Mouse (Mus musculus): ENCODE measurements around the gene Dnajc4. TPM values are rescaled to one million over a fixed set of nuclear protein-coding genes. Genes with fewer than 3 reads are reported as not detected.

The Dnajc4 gene
- total RNA-seq, 2 experiments from 2014 or later: 24.7 to 27.9 TPM

DNA sequence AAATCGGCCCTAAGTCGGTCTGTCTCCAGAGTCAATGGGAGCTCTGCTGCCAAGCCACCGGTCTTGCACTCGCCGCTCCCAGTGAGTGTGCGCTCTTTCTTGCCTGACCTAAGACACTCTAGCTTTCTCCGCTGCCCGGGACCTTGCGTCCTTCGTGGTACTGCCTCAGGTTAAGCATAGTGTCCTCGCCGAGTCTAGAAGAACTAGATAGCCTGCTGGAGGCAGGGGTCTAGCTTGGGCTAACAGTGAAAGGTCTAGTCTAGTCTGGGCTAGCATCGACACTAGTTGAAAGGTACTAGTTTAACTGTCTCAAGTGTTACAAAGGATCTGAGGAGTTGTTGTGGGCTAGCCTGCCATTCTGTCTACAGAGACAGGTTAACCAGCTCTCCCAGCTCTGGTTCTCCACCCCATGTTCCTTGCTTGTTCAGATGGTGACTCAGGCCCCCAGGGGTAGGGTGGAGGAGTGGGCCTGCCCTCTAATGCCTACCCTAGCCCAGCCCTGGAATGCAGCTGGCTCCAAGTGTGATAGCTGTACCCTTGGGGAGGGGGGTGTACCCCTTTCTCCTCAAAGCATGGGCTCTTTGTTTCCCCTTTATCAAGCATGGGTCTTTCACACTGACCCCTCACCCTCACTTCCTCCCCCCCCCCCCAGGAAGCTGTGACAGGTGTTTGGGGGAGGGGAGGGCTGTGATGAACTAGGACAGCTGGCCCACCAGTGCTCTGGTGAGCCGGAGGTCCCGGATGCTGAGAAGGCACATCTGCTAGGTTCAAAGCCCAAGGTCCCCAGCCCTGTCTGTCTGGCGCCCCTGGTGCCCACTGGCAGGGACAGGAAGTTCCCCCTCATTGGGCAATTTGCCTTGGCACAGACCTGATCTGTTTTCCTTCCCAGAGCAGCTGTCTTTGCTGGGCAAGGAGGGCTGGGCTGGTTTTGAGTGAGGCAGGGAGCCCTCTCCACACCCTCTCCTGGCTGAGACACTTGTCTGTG, 16.5 kb downstream of the Dnajc4 start, which contains the start of gene Plcb3:
Plcb3 (minus strand) TSS at position 934 of the 985 bp plus-strand sequence.
- peak in 1 of 2 experiments; percentile 63 for DNase-seq (ENCODE audit: low spot score in 2 of 2)

- peak; percentile 63 to 80 for DNase-seq (ENCODE audit: low spot score in 2 of 2)
Observed at GRCm38 (mm10) chr19:6974211-6975205, 17.9 kb downstream of the Dnajc4 start, which contains the start of gene Ppp1r14b. Gene Ppp1r14b (plus strand): TSS chr19:6974968.

GRCm38 (mm10) chr19:6973581-6974190, 18.7 kb downstream of the Dnajc4 start:
- no peak for DNase-seq (ENCODE audit: low spot score in 2 of 2)

GRCm38 (mm10) chr19:6972247-6972917, 20.0 kb downstream of the Dnajc4 start:
- DNase-seq (ENCODE audit: low spot score in 2 of 2): no peak

DNA sequence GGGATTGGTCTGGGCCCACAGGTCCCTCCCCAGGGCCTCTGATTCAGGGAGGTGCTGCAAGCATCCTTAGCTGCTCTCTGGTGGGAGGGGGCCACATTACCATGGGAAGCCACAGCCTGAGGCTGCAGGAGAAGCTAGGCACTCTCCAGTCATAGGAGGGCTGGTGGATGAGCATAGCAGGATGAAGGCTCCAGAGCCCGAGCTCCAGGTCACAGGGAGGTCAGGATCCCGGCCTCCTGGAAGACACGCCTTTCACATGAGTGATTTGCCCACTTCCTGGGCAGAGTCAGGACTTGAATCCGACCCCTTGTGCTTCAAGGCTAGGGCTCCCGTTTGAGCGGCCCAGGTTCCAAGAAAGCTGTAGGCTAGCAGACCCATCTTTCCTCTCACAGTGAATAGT, 20.7 kb downstream of the Dnajc4 start:
- no peak for DNase-seq (ENCODE audit: low spot score in 2 of 2)

DNA sequence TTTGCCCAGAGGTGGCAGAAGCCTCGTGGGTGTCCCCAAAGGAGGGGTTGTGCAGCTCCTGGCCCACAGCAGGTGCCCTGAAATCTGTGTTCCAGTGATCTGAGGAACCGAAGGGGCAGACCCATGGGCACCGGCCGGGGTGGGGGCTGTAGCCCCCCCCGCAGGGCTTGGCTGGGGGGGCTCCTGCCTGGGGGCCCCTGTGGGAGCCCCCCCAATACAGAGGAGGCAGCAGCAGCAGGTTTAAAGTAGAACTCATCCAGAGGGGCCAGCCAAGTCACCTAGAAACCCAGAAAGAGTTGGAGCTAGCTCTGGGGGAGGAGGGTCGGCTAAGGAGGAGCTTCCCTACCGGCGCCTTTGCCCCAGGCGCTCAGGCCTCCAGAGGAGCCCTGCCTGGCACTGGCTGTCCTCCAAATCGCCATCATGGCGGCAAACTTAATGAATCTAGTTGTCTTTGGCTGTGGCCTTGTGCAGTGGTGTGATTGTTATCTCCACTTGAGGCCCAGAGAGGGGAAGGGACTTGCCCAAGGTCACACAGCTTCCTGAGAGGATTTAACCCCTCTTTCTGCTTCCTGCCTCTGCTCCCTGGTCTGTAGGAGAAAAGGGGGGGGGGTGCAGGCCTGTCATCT, 21.8 kb downstream of the Dnajc4 start:
- no peak for DNase-seq (ENCODE audit: low spot score in 2 of 2)

DNA sequence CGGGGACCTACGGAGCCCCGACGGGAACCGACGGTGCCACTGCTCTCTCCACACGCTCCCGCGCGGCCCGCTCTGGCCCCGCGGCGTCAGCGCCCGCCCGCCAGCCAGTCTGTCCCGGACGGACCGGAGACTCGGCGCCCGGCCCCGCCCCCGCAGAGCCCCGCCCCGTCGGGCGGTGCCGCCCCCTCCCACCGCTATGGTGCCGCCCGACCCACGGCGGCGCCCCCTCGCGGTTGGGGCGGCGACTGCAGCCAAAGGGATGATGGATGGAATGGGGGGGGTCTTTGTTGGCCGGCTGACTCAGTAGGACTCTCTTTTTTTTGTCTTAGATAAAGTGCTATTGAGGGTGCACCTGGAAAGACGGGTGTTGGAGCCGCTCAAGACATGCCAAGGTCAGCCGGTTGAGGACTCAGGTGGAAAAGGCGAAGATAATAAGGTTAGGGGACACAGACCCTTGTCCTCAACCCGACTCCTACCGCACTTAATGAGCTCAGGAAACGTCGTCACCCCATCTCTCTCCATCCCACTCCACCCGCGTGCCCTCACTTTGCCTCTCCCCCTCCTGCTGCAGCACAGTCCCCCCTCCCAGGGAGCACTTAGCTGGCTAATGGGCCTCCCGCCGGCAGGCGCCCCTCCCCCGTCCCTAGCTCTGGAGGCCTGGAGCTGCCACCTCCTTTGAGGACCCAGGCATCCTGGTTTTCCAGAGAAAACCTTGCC, 22.5 kb downstream of the Dnajc4 start:
- DNase-seq (ENCODE audit: low spot score in 2 of 2): no peak

GRCm38 (mm10) chr19:6969291-6969664, 23.1 kb downstream of the Dnajc4 start:
- DNase-seq (ENCODE audit: low spot score in 2 of 2): no peak

- no peak for DNase-seq (ENCODE audit: low spot score in 2 of 2)
Observed at GRCm38 (mm10) chr19:6968491-6969271, 23.7 kb downstream of the Dnajc4 start.

DNA sequence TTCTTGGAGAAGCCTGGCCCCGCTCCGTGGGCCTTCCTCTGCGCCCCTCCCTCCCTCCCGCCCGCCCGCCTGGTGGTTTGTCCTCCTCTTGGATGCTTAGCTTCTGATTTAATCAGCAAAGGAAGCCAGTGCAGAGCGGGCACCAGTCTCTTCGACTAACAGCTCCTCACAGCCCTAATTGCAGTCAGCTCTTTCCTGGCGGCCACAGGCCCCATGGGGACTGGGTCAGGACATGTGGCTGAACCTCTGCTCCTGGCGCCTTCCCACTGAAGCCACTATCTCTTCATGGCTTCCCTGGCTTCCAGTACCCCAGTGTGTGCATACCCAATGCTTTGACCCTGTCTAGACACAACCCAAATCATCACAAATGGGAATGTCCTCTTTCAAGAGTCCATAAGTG, 35.9 kb downstream of the Dnajc4 start:
- no peak for DNase-seq (ENCODE audit: low spot score in 2 of 2)

GRCm38 (mm10) chr19:6955424-6955823, 36.9 kb downstream of the Dnajc4 start:
- no peak for DNase-seq (ENCODE audit: low spot score in 2 of 2)

DNA sequence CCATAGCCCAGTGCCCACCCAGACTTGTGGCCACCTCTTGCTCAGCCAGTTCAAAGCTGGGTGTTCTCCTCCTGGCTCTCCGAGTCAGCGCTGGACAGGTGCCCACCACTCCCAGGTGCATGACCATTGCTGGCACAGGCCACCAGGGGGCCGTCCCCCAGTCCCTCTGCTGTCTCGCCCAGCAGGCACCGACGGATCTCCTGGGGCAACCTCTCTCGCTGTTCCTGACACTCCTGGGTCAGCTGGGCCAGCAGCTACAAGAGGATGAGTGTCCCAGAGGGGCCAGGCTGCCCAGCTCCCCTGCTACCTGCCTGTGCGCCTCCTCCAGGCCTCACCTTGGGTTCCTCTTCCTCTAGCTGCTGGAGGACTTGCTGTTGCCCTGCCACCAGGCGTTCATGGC, 38.3 kb downstream of the Dnajc4 start:
- DNase-seq (ENCODE audit: low spot score in 2 of 2): no peak

DNA sequence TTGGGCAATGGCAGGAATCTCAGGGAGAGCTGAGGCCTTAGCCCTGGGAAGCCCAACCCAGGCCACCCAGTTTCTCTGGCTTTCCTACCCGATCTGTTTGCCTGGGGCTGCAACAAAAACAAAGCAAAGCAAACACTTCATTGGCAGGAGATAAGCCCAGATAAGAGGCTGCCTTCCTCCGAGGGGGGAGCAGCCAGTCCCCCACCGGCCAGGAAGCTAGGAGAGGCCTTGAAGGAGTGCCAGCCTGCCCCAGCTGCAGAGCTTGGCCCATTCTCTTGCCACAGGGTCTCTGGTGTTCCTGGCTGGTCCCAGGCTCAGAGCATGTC, 39.7 kb downstream of the Dnajc4 start:
- no peak for DNase-seq (ENCODE audit: low spot score in 2 of 2)

DNA sequence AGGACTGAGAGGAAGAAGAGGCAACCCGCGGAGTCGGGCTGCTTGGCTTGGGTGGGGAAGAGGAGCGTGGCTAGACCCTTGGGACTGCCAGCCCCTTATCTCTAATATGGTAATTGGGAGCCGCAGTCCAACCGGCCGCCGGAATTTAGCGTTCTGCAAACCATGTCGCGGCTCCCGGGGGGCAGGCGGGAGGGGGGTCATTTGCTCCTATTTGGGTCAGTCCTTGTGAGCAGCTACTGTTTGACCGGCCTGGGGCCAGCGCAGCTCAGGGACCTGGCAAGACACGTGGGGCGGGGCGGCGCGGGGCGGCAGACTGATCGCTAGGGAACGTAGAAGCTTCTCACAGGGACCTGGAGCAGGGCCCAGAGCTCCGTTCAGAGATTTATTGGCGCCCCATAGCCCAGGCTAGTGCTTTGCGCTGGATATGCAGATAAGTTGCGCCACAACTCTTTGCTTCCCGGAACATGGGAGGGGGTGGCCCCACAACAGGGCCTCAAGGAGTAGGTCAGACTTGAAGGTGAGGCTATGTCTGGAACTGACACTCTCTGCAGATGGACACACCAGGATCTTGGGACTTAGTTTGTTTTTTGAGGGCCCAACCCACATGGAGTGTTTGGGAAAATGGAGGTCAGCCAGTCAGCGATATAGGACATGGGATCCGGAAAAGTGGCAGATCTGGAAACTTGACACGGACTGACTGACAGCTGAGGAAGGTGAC, 40.2 kb downstream of the Dnajc4 start:
- DNase-seq (ENCODE audit: low spot score in 2 of 2): peak; percentile 62 to 75

DNA sequence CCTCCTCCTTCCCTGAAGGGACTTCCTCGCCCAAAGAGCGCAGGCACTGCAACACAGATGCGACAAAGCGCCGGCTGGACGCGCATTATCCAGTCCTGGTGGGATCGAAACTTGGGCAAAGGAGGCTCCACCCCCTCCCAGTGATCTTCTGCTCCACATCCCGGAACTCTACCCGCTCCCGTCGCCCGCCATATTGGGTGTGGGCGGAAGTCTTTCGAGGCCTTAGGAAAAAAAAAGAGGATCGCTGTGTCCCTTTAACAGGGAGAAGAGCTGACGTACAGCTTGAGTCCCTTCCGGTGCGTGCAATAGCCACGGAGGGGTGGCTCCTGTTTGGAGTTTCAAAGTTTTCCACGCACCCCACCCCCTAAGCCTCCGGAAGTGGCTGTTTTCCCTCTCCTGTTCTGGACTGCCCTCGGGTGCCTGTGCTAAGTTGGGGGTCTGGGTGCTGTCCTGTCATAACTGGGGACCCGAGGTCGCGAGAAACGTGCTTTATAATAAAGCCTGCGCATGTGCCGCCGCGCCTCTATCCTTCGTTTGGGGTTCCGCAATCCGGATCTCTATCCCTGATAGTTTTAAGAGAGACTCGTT, 40.9 kb downstream of the Dnajc4 start:
- peak; percentile 94 to 96 for DNase-seq (ENCODE audit: low spot score in 2 of 2)

DNA sequence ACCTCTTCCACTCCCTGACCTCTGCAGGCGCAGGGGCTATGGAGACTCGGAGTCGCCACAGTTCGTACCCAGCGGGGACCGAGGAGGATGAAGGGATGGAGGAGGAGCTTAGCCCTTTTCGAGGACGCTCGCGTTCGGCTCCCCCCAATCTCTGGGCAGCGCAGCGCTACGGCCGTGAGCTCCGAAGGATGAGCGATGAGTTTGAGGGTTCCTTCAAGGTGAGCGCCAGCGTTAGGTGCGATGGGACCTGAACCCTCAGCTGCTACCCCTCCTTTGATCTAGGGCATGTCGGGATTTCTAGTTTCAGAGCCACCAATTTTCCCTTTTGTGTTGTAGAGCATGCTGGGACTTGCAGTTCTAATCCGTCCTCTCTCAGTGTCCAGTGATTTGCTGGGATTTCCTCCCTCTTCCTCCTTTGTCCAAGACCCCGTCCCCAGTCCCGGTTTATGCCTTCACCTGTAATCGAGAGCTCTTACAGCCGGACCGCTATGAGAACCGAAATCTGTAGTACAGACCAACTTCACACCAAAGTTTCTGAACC, 41.7 kb downstream of the Dnajc4 start:
- peak; percentile 61 to 78 for DNase-seq (ENCODE audit: low spot score in 2 of 2)

- no peak for DNase-seq (ENCODE audit: low spot score in 2 of 2)
Observed at GRCm38 (mm10) chr19:6949951-6950350, 42.4 kb downstream of the Dnajc4 start.

Data from layer of hippocampus, adult 18-20 months (tissue).